Mouse (Mus musculus) stomach, embryonic 14.5 days (tissue): ENCODE data around the gene Ttc34. TPM values are rescaled to one million over a fixed set of nuclear protein-coding genes. Genes with fewer than 3 reads are reported as not detected.

Experiments used
- ATAC-seq: fragments of 200-750 bp; cut with Nextera tagmentation; 2 replicates; pipeline ENCODE4 v1.8.0; 2017; ENCODE audit warnings: low read depth, moderate TSS enrichment; ENCODE audit not compliant: insufficient number of reproducible peaks, insufficient read depth, low FRiP score
- H3K27ac ChIP-seq: fragments of 300-500 bp; sonication (generic); 2 replicates; pipeline ENCODE4 v1.5.1; 2014; ENCODE audit warnings: mild to moderate bottlenecking, low read length, moderate library complexity, mixed read lengths
- H3K27me3 ChIP-seq: fragments of 300-500 bp; sonication (generic); 2 replicates; pipeline ENCODE4 v1.6.1; 2014; ENCODE audit warnings: low read length, control low read depth, mixed read lengths; ENCODE audit not compliant: control insufficient read depth, insufficient read depth
- H3K36me3 ChIP-seq: fragments of 300-500 bp; sonication (generic); 2 replicates; pipeline ENCODE4 v1.6.1; 2014; ENCODE audit warnings: mild to moderate bottlenecking, control low read depth, low read length, moderate library complexity, mixed read lengths; ENCODE audit not compliant: control insufficient read depth, insufficient read depth
- H3K4me1 ChIP-seq: fragments of 300-500 bp; sonication (generic); 2 replicates; pipeline ENCODE4 v1.6.1; 2014; ENCODE audit warnings: low read length, control low read depth, mixed read lengths; ENCODE audit not compliant: control insufficient read depth, insufficient read depth
- H3K4me2 ChIP-seq: fragments of 300-500 bp; sonication (generic); replicated peaks from 2 replicates; pipeline ENCODE4 v1.6.1; 2014; ENCODE audit warnings: low read depth, low read length, control low read depth
- H3K4me3 ChIP-seq: fragments of 300-500 bp; sonication (generic); 2 replicates; pipeline ENCODE4 v1.5.1; 2014; ENCODE audit warnings: low read depth, low read length, control low read depth
- H3K9ac ChIP-seq: fragments of 300-500 bp; sonication (generic); replicated peaks from 2 replicates; pipeline ENCODE4 v1.6.1; 2014; ENCODE audit warnings: low read depth, mild to moderate bottlenecking, control low read depth, low read length, moderate library complexity, mixed read lengths
- H3K9me3 ChIP-seq: fragments of 300-500 bp; sonication (generic); 2 replicates; pipeline ENCODE4 v1.6.1; 2016; ENCODE audit warnings: low read depth, low read length, control low read depth; ENCODE audit not compliant: control insufficient read depth
- WGBS: fragments of 180-500 bp; shearing (Covaris S2); extraction: QIAGEN DNeasy Blood & Tissue Kit; methylation state at CpG from one replicate; pipeline ENCODE4 v1.1.7; 2014; 5-methylcytosine and 5-hydroxymethylcytosine counted together
- polyA plus RNA-seq: library from polyadenylated mRNA; unstranded; fragments of >200 nt; fragmentation: Nextera tagmentation; extraction: Ambion mirVana; gene quantifications from 2 replicates; pipeline ENCODE4 v1.2.1, GENCODE M21; 2014

Ttc34 gene
- polyA plus RNA-seq, 1 experiment from 2014 or later: 0.29 TPM

DNA sequence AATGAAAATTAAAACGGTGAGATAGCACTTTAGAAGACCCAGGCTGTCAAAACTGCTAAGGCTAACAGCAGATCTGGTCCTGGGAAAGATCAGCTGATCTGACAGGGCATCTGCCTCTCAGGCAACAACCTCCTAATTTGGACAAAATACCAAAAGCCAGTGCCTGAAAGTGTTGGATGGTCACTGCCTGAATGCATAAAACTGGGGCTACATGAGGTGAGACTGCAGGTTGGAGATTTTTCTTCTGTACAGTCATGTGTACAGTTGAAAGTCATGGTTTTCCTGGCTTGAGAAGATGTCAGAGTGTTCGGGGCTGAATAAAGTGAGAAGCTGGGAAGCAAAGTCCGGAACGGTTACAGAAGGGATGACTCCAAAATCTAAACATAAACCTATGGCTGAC lies 16.6 kb downstream of the Ttc34 start:
- no peak for ATAC-seq
- Histone ChIP-seq H3K4me2 (no peak overlapping the region), H3K27me3 (peaks cover 15% of the 10 kb centered on the region), H3K9me3 (no peaks in the 10 kb centered on the region; the same call in 1 of the 2 replicates), H3K4me1 (peaks cover 8% of the 10 kb centered on the region; the same call in 1 of the 2 replicates), H3K4me3 (no peak overlapping the region), H3K9ac (no peak overlapping the region), H3K36me3 (no peaks in the 10 kb centered on the region), H3K27ac (no peak overlapping the region)
- WGBS: 70% methylated on average over 4 of the region's 4 CpGs

DNA sequence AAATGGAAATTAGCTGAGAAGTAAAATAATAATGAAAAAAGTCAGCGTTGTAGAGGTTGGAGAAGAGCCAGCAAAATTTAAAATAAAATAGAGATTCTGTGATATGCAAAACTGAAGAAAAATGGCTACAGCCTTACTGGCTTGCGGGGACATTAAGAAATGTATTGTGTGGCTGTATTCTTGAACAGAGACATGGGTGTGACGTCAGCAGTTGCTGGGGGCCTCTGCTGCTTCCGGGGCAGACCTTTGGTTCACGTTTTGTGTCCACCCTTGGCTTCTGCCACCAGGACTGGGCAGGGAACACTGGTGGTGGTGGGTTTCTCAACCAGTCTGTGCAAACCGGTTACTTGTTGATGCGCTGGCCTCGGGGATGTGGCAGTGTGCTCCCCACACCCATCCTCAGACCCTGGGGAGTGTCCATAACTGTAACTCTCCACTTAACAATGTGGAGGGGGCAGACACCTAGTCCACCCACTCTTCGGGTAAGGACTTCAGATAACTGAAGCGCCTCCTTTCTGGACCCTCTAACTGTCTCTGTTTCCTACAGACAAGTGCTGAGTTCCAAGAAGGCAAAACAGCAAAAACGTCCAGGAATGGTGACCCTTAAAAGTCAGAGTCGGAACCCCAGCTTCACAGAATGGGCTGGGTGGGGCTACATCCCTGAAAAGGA lies 17.6 kb downstream of the Ttc34 start:
- Histone ChIP-seq H3K36me3 (no peaks in the 10 kb centered on the region), H3K9ac (no peak overlapping the region), H3K4me2 (no peak overlapping the region), H3K27ac (no peak overlapping the region), H3K4me1 (peaks cover 8% of the 10 kb centered on the region; the same call in 1 of the 2 replicates), H3K27me3 (peaks cover 15% of the 10 kb centered on the region), H3K9me3 (no peaks in the 10 kb centered on the region; the same call in 1 of the 2 replicates), H3K4me3 (no peak overlapping the region)
- no peak for ATAC-seq
- 54% methylated on average over 12 of the region's 12 CpGs for WGBS

DNA sequence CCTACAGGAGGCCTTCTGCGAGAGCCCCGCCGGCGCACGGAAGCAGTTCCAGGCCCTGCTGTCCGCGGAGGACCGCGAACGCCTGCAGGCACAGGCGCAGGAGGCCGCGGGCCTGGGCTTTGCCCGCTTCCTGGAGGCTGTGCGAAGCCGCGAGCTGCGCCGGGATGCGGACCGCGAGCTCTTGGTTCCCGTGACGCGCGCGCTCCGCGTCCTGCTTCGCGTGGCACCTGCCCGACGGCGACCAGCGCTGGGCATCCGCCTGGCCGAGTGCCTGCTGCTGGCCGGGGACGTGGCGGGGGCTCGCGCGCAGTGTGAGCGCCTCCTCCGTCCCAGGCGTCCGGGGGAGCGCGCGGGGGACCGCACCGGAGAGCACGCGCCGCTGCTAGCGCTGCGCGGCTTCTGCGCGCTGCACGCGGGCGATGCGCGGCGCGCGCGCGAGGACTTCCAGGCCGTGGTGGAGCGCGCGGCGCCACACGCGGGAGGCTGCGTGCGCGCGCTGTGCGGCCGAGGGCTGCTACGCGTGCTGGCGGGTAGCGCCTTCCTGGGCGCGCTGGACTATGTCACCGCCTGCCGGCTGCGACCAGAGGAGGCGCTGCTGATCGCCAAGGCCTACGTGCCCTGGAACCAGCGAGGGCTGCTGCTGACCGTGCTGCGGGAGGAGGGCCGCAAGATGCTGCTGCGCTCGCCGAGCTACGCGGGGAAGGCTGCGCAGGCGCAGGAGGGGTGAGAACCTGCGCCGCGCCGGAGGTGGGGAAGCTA lies 18.6 kb downstream of the Ttc34 start:
- peak; percentile 90 for ATAC-seq
- Histone ChIP-seq H3K9me3 (no peaks in the 10 kb centered on the region; the same call in 1 of the 2 replicates), H3K4me3 (peak overlapping the region; percentile 46), H3K9ac (peak overlapping the region; percentile 3; the same call in 1 of the 2 replicates), H3K27me3 (peaks cover 15% of the 10 kb centered on the region), H3K36me3 (no peaks in the 10 kb centered on the region), H3K4me1 (peaks cover 8% of the 10 kb centered on the region; the same call in 1 of the 2 replicates), H3K27ac (no peak overlapping the region), H3K4me2 (peak overlapping the region; percentile 95)
- WGBS: under 1% methylated on average over 94 of the region's 110 CpGs

DNA sequence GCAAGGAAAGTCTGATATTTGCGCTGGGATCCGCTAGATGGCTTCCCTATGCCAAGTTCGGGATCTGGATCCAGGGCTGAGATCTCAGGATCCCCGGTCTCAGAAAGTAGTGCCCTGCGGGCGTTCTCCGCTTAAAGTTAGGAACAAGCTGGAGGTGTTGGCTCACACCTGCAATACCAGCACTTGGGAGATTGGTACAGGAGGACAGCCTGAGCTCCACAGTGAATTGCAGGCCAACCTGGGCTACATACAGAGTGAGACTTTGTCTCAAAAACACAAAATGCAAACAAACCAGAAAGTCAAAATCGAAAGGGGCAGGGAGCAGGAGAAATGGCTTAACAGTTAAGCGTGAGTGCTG lies 19.2 kb downstream of the Ttc34 start:
- Histone ChIP-seq H3K9me3 (no peaks in the 10 kb centered on the region; the same call in 1 of the 2 replicates), H3K4me1 (peaks cover 8% of the 10 kb centered on the region; the same call in 1 of the 2 replicates), H3K9ac (0 out of 2 replicates have a peak overlapping the region, but pooled peaks have one; percentile 3), H3K4me2 (peak overlapping the region; percentile 95), H3K27me3 (peaks cover 15% of the 10 kb centered on the region), H3K4me3 (peak overlapping the region; percentile 46), H3K36me3 (no peaks in the 10 kb centered on the region), H3K27ac (no peak overlapping the region)
- ATAC-seq: 0 out of 2 replicates have a peak, but pooled peaks have one; percentile 19
- 18% methylated on average over 9 of the region's 9 CpGs for WGBS

DNA sequence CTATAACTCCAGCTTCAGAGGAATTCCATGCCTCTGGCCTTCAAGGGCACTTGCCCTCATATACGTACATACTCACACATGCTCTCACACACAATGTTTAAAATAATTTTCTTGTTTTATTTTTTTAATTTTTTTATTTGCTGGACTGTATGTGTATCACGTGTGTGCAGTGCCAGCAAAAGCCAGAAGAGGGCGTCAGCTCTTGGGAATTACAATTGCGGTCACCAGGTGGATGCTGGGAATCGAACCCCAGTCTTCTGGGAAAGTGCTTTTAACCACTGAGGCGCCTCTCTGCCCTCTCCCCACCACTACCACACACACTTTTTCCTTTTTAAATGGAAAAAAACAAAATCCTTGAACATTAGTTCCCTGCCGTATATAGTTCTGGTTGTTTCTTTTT lies 19.6 kb downstream of the Ttc34 start:
- WGBS: 85% methylated on average over 7 of the region's 7 CpGs
- peak overlapping the region; percentile 95 for H3K4me2 ChIP-seq
- peaks cover 8% of the 10 kb centered on the region; the same call in 1 of the 2 replicates for H3K4me1 ChIP-seq
- ATAC-seq: no peak
- H3K27me3 ChIP-seq: peaks cover 15% of the 10 kb centered on the region
- H3K36me3 ChIP-seq: no peaks in the 10 kb centered on the region
- no peak overlapping the region for H3K9ac ChIP-seq
- no peaks in the 10 kb centered on the region; the same call in 1 of the 2 replicates for H3K9me3 ChIP-seq
- peak overlapping the region; percentile 46 for H3K4me3 ChIP-seq
- H3K27ac ChIP-seq: no peak overlapping the region

DNA sequence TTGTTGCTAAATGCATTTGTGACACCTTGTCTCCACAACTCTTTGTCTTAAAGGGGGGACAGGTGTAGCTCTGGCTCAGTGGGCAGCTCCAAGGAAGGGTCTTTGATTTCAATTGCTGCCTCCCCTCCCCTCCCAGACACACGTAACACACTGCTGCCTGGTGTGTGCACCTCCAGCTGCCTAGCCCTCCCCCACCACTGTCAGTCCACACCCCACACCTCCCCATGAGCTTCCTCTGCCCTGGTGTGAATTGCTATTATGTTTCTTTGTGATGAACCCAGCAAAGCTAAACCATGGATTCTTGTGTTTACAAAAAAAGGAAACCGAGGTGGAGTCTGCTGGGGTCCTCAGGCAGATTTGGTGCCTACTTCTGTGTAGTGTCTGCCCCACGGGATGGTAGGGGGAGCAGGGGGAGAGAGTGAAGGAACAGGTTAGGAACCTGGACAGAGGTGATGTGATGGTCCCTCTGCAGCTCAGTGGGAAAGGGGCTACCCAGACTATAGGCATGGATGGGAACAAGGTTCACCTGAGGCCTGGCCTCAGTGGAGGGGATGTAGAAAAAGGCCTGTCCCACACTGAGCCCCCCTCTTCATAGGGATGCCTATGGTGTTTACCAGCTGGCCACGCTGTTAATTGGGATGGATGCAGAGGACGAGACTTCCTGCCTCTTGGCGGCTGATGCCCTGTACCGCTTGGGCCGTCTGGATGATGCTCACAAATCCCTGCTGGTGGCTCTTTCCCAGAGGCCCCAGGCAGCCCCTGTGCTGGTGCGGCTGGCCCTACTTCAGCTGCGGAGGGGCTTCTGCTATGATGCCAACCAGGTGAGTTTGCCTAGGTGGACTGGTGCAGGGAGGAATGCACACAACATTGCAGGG lies 20.3 kb downstream of the Ttc34 start:
- Histone ChIP-seq H3K9ac (no peak overlapping the region), H3K27me3 (peaks cover 15% of the 10 kb centered on the region), H3K9me3 (no peaks in the 10 kb centered on the region; the same call in 1 of the 2 replicates), H3K27ac (no peak overlapping the region), H3K4me1 (peaks cover 8% of the 10 kb centered on the region; the same call in 1 of the 2 replicates), H3K36me3 (no peaks in the 10 kb centered on the region), H3K4me3 (no peak overlapping the region), H3K4me2 (no peak overlapping the region)
- WGBS: 75% methylated on average over 10 of the region's 10 CpGs
- no peak for ATAC-seq

DNA sequence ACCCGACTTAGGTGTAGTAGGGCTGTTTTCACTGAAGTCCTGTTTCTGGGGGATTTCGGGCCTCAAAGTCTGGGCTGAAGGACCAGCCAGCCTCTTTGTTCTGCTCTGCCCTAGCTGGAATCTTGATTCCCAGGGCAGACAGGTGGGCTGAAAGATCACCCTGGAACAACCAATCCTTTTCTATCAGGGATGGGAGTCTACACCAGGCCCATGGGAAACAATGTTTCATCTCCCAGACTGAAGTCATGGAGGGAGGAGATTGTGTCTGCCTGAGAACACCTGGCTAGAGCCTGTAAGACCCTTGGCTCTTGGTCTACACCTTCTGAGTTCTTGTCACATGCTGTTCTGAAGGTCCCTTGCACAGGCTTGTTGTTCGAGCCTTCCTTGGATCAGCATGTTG lies 21.3 kb downstream of the Ttc34 start:
- peaks cover 8% of the 10 kb centered on the region; the same call in 1 of the 2 replicates for H3K4me1 ChIP-seq
- no peaks in the 10 kb centered on the region for H3K36me3 ChIP-seq
- no peak overlapping the region for H3K4me2 ChIP-seq
- no peak overlapping the region for H3K9ac ChIP-seq
- no peaks in the 10 kb centered on the region; the same call in 1 of the 2 replicates for H3K9me3 ChIP-seq
- no peak overlapping the region for H3K27ac ChIP-seq
- peaks cover 15% of the 10 kb centered on the region for H3K27me3 ChIP-seq
- no peak overlapping the region for H3K4me3 ChIP-seq
- no peak for ATAC-seq
- WGBS: 78% methylated on average over 3 of the region's 3 CpGs

DNA sequence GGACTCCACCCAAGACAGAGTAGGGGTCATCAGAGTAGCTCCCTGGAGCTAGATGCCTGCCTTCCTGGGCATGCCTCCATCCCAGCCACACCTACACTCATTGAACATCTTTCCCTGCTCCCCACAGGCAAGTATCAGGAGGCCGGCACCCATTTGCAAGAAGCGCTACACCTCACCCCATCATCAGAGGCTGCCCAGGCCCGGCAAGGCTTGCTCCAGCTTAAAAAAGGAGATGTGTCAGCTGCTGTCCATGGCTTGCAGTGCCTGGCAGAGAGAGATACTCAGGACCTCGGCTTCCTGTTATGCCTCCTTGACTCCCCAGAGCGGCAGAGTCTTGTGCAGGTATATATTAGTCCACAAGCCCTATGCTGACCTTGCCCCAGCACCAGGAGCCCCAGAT lies 24.7 kb downstream of the Ttc34 start:
- ATAC-seq: no peak
- H3K36me3 ChIP-seq: no peaks in the 10 kb centered on the region
- H3K9ac ChIP-seq: no peak overlapping the region
- WGBS: 79% methylated on average over 5 of the region's 5 CpGs
- no peak overlapping the region for H3K4me3 ChIP-seq
- no peaks in the 10 kb centered on the region for H3K27me3 ChIP-seq
- H3K27ac ChIP-seq: no peak overlapping the region
- H3K4me2 ChIP-seq: no peak overlapping the region
- H3K9me3 ChIP-seq: no peaks in the 10 kb centered on the region; the same call in 1 of the 2 replicates
- H3K4me1 ChIP-seq: 0 out of 2 replicates have a peak, but pooled peaks cover 6% of the 10 kb centered on the region
